Mouse (Mus musculus): ENCODE measurements around the gene Gm20388.

DNA sequence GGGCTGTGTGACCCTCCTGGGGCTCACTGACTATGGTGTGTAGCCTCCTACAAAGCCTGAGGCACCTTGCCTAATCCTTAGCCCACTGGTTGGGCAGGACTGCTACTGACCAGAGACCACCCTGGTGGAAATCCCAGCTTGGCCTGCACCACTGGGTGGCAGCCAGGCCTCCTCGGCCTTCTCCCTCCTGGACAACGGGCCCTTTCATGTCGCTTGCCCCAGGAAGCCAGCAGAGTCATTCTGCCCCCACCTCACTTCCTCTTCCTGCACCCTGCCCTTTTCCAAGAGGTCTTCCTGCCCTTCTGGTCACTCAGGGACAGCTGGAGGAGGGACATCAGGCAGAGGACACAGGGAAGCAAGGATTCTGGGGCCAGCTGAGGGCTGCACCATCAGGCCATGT lies 413.9 kb downstream of the Gm20388 start:
- no peak for TF ChIP-seq CTCF (IDR thresholded peaks at IDR 0.05; ENCODE audit: low read depth)
- no peak for TF ChIP-seq EP300 (optimal IDR thresholded peaks at IDR 0.05)
